Mouse (Mus musculus): ENCODE data around the gene Muc13.

Muc13 gene

DNA sequence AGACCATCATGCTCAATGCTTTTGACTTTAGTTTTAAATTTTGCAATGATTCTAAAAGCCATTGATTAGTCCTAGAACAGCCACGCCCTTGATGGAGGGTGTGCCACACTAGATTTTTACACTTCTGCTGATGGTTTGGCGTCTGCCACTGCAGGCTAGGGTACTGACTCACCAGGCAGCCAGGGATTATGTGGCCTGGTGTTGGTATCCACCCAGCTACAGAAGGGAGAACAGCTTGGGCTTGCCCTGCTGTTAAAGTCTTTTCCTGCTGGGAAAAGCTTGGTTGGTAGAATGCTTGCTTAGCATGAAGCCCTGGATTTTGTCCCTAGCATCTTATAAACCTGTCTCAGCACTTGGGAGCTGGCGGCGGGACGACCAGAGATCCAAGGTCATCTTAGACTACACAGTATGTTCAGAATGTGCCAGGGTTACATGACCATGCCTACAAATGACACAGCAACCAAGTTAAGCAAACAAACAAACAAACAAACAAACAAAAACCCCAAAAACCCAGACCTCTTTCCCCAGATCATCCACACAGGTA, 69.4 kb downstream of the Muc13 start:
- no peak for DNase-seq (ENCODE audit: low read depth, low spot score)
